Mouse (Mus musculus) cerebellum, adult 11 months (tissue): ENCODE data around the gene Ifnk.
A peak's percentile ranks its signal among the peaks of the same experiment; 100 is the strongest.

Source experiments
- DNase-seq: peaks from one replicate; pipeline ENCODE4 v3.0.0; 2022

The Ifnk gene

DNA sequence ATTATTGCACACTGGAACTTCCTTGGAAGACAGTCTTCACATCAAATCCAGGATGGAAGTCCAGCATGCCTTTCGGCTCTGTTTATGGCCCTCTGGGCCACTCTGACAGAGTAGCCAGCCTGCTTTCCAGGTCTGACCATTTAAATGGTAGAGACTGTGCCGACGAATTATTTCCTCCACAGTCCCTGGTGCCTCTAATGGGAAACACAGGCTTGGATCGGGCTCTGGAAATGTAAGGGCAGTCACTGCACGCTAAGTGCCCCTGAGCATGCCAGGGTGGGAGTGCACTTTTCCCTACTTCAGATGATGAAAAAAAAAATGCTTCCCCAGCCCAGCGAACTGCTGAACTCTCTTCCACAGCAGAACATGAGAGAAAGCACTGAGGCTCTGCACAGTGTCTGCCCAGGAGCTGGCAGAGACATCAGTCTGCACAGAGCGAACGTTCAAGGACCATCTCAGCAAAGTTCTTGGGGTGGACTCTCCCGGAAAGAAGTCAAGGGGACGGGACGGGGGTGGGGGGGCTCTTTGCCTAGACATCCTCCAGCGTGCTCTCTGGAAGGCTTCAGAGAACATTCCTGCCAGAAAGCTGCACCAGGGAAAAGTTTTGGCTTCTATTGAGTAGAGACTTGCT lies 8.3 kb upstream of the Ifnk start:
- DNase-seq, result no peak

DNA sequence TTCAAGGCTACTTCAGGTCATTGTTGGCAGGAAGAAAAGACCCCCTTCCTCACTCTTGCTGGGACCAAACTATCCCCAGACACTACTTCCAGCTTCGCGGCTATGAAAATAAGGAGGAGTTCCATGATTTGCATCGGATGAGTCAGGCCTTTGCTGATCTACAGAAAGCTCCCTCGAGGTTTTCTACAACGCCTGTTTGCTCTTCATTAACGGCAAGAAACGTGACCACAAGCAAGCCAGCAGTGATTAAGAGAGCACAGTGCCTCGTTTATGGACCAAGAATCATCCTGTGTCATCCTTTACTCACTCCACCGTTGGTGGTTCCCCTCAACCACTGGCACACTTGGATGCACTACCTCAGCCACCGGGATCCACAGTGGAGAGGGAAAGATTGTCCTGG lies 6.1 kb upstream of the Ifnk start:
- DNase-seq, result no peak

DNA sequence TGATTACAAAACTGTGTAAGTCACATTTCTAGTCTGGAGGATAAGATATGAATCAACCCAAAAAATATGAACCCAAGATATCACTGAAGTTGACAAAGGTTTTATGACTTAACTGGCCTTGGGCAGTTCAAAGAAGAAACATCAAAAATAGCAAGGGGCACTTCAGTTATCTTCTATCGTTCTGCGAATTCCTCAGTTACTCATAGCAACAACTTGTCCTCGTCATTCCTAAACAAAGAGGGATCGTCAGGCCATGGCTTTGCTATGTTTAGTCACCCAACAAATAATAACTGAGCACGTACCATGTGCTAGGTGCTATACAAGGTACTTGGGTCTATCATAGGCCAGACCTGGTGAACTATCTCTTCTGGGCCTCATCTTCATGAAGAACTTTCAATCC lies 5.3 kb upstream of the Ifnk start:
- DNase-seq, result no peak

DNA sequence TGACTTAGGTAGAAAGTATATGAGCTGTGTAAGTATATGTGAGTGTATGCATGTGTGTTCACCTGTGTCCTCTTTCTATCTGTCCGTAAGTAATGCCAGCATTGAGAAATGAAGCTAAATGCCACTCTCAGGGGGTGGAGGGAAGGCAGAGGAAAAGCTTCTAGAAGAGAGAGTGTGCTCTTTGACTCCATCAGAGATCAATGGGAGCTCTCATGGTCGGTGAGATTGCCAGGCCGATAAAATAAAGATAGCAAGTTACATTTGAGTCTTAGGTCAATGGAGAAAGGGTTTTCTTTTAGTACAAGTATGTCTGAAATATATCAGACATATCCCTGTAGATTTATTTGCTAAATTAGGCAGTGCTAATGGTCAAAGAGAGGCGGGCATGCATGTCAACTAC lies 3.5 kb upstream of the Ifnk start:
- no peak for DNase-seq

DNA sequence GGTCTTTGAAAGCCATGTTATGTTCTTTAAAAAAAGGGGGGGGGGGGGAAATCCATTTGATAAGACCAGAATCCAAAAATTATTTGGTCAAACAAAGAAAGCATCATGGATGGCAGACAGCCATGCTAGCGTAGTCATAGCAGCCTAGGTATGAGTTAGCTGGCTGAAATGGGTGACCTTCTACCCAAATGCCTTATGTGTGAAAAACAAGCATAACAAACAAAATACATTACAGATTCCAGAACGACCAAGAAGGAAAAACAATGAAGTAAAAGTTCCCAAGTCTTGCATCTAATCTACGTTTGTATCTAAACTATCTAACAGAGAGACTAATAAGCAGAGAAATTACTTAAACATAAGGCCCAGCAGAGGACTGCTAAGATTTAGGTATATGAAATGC lies 1.1 kb upstream of the Ifnk start:
- no peak for DNase-seq

DNA sequence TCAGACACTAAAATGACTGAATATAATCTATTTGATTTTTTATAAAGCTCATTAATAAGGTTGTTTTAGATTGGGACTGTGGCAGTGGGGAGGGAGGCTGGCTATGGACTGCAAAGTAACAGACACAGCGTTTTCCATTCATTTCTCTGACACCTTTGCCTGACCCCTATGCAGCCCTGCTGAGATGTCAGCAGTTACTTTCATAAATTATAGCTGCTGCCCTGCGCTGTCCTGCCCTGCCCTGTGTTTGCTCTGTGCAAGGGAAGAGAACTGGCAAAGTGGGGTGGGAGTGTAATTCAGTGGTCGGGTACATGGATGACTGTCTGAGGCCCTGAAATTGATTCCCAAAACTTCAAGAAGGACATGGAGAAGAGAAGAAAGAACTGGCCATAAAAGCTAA lies 2.2 kb downstream of the Ifnk start:
- no peak for DNase-seq

DNA sequence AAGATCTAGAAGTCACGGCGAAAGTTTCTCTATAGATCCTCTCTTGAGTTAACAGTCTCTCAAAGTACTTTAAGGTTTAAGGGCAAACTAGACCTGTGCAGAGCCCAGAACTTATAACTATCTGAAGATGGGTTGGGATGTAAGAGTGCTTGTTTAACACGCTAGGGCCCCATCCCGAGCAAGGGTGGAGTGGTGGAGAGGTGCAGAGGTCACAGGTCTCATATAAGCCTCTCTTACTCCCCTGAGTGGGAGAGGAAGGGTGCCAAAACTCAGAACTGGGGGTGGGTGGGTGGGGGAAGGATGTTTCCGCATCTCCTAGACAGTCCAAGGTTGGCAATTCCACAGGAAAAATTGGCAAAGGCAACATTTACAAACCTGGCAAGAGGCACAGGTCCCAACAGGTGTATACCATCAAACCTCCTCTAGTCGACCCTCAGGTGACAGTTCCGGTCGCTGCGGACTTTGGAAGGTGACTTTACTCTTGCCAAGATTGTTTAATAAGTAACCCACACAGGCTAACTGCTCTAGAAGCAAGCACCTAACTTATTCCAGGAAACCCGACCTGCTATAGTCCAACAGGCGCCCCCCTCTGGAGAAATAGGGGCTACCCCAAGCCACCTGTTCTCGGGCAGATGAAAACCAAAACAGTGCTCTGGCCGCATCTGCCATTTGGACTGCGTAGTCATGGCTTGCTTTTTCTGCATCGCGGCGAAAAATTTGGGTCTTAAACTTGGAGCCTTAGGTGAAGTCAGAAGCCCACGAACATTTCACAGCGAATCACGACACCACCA lies 3.5 kb downstream of the Ifnk start:
- DNase-seq, result no peak

DNA sequence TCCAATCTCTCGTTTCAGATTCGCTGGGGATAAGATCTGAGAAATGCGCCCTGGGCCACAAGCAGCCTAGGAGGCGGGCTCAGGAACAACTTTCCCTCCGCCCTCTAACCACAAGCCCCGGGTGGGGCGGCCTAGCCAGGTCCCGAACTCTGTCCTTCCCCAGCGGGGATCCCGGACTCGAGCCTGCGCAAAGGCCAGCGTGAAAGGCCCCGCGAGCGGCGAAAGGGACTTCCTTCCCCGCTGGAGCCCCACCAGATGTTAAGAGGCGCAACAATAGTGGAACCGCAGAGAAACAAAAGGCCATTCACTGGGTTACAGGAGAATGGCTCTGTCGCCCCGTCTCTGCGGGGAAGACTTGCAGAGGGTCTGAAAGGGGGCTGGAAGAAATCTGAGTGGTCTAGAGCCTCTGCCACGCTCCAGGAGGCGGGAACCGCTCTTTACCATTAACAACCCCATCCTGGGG lies 4.3 kb downstream of the Ifnk start:
- no peak for DNase-seq

DNA sequence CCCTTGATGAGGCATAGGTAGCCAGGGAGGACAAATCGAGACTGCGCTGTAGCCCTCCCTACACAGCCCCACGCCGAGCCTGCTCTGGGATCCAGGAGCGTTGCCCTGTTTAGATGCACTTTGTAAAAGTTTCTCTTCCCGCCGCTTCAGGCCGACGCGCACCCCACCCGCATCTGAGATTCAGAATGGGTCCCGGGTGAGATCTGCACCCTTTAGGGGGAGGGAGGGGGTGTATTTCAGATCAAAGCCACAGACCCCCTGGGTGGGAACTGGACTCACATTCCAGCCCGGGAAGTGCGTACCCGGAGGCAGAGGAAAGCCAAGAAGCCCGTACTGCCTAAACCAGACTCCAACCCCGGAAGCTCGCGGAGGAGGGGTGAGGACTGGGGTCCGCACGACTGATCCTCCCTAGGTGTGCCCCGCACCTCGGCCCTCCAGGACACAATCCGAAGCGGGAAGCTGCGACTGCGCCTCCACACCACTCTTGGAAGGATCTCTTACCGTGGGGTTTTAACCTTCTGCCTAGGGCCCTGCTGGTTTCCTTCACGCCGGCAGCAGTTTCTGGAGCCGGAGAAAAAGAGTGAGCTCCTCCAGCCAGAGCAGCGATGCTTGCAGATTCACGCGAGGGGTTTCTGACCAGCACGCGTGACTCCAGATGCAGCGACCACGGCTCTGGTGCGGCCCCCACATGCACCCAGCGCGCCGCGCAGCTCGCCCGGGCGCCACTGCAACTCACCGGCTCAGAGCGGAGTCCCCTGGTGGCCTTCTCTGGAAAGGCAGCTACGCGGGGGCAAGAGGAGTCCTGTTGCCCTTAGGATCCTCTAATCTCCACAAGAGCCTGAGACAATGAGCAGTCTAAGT lies 5.1 kb downstream of the Ifnk start, which contains the start of gene Mob3b:
Gene Mob3b, minus strand, starts transcription at position 734 of the 861 bp plus-strand sequence.
- peak; percentile 50 for DNase-seq

DNA sequence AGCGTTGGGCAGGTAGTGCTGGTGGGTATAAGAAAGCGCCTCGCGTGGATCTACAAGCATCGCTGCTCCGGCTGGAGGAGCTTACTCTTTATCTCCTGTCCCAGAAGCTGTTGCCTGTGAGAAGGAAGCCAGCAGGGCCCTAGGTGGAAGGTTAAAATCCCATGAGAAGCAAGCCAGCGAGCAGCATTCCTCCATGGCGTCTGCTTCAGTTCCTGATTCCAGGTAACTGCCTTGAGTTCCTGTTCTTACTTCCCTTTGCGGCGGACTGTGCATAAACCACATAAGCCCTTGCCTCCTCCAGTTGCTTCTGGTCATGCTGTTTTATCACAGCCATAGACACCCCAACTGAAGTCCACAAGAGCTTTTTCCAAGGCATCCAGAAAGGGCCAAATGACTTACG lies 6.0 kb downstream of the Ifnk start:
- no peak for DNase-seq

DNA sequence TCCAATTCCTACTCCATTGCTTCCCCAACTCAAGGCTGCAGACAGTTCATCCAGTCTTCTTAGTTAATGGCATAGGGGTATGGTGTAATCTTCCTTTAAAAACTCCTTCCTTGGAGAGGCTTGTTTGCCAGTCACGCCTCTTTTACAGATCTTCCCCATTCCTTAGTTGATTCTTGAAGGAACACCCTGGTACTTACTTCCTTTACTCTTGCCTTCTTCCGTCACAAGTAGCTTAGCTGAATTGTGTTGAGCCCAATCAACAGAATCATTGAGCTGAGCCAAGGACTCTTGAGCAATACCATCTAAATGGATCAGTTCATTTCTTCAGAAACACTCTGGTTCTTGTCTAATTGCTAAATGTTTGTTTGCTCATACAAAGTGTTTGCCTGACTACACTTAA lies 13.4 kb downstream of the Ifnk start:
- DNase-seq, result no peak

DNA sequence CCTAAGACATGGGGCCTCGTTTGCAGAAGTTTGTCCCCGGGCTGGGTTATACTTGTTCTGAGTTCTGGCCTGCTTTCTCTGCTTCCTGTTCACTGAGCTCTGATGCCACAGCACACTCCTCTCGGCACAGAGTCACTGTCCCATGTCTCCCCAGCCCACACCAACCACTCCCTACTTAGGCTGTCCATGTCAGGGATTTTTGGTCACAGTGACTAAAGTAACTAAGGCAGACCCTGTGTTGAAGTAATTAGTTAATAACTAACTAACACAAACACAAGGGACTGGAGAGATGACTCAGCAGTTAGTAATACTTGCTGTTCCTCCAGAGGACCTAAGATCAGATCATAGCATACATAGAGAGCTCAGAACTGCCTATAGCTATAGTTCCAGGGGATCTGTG lies 14.1 kb downstream of the Ifnk start:
- DNase-seq, result no peak

DNA sequence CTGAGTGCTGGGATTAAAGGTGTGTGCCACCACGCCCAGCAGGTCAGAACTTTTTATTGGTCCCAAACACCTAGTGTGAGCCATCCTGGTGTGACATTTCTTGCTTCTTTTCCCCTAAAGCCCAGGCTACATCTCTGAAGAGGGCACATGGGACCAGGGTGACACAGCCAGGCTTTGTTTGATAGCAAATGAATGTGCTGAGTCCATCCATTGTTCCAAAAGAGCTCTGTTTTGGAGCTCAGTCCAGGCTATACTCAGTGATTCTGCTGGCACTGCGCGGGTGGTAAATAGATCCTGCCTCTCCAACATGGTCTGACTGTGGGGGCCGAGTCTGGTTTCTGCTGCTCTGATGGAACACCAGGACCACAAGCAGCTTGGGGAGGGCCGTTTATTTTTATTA lies 16.0 kb downstream of the Ifnk start:
- no peak for DNase-seq

DNA sequence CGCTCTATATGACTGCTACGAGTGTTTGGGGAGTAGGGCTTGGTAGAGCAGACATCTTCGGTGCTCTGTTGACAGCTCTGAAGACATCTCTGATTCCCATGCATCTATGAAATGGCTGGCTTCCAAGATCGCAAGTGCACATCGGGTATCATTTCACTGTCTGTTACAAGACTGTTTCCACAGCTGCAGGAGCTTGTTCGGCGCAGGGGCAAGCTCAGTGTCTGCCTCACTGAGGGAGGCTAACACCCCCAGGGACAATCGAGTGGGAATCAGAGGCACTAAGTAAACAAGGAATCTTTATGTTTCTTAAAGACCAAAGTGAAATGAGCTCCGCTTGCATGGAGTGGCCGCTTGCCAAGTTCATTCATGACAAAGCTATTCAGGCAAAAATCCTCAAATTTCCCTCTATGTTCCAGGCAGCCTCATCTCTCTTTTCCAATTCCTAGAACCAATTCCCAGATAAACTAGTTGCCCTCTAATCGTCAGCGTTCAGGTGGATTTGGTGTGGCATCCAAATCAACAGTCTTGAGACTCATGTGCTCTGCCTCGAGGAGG lies 17.8 kb downstream of the Ifnk start:
- no peak for DNase-seq

DNA sequence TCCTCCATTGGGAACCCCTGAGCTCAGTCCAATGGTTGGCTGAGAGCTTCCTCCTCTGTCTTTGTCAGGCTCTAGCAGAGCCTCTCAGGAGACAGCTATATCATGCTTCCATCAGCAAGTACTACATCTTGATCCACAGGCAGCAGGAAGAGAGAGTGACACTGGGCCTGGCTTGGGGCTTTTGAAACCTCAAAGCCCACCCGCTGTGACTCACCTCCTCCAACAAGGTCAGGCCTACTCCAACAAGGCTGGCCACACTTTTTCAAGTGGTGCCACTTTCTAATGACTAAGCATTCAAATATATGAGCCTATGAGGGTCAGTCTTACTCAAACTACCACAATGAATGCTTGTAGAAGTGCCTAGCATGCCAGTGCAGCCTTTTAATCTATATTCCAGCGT lies 20.6 kb downstream of the Ifnk start:
- DNase-seq, result no peak

DNA sequence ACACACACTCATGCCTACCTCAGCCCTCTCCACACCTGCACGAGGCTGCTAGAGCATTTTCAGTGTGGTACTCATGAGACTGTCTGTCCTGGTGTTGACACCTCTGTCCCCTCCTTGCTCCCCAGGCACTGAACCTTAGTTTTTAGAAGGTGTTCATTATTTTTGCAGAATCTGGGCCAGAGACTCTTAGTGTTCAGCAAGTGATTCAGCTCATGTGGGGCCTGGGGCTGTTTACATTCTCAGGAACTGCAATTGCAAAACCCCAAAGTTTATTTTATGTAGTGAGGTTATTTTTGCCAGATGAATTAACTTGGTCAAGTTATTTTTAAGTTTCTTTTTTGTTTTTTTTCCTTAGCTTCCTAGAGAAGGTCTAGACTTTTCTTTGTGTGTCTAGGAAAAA lies 21.7 kb downstream of the Ifnk start:
- DNase-seq, result no peak

DNA sequence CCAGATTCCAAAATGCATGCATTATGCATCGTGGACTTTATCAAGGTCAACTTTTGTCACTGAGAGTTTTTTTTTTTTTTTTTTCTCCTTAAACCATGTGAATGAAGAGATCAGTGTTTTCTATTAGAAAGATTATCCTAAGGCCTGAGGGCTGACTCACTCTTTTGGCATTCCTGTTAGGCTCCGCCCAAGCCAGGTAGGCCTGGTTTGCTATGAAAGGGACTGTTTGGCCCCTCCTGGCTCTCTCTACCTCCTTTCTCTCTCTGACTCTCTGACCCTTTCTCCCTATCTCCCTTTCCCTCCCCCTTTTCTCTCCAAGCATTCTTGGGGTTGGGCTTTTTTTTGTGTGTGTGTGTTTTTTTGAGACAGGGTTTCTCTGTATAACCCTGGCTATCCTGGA lies 23.7 kb downstream of the Ifnk start:
- no peak for DNase-seq

DNA sequence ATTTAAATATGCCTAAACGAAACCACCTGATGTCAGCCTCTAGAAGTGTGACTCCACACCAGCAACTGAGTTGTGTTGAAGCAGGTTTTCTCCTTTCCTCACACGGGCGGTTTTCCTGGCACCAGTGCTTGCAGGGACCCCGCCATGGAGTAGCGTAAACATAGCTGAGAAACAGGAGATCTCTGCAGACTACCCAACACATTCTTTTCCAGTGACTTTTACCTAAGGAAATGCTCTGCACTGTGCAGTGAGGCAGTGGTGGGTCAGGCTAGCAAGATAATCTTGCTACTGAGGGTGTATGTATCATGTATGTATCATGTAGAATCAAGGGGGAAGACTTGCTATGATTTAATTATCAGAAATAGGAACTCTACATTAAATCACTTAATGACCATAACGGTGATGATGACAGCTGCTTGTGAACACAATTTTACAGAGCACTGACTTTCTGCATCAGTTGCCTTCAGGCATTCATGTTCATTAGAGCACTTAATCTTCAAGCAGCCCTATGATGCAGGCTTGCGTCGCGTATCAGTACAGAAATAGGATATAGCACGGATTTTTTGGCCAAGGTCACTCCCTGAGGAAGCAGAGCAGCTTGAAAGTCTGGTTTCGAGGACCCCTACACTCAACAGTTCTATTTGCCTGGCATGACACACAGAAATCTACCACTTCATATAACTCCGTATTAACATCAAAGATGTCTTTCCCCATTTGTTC lies 26.2 kb downstream of the Ifnk start:
- DNase-seq, result no peak

DNA sequence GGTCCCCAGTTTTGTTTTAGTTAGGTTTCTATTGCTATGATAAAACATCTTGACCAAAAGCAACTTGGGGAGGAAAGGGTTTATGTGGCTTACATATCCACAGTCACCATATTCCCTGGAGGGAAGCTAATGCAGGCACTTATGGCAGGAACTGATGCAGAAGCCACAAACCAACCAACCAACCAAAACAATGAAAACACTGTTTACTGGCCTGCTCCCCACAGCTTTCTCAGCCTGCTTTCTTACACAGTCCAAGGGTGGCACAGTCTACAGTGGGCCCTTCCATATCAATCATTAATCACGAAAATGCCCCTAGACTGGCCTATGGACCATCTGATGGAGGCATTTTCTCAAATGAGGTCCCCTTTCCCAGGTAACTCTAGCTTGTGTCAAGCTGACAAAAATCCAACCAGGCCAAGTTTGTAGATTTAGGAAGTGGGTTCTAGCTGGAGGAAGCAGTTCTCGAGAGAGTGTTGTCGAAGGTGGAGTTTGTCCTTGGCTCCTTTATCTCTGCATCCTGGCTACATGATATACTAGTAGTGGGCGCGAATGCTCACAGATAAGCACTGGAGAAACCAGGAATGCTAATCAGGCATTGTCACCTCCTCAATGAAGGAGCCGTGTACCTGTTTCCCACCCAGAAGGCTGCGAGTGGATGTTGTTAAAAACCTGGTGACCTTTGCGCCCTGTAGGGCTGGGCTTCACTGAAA lies 35.9 kb downstream of the Ifnk start:
- DNase-seq, result no peak

DNA sequence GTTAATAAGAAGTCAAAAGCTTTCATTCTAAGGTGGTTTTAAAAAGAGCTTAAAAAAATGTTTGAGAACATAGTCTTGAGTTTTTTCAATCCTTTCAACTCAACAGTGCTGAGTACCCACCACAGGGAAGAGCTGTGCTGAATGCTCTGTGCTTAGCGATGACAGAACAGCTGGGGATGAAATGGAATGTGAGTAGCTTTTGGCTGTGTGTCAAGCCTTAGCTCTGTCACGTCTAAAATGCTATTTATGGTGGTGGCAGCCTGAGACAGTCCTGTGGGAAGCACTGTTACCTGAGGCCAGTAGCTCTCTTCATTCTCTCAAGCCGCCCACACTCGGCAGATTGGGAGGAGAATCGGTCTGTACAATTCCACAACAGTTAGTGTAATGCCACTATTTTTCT lies 37.9 kb downstream of the Ifnk start:
- no peak for DNase-seq

DNA sequence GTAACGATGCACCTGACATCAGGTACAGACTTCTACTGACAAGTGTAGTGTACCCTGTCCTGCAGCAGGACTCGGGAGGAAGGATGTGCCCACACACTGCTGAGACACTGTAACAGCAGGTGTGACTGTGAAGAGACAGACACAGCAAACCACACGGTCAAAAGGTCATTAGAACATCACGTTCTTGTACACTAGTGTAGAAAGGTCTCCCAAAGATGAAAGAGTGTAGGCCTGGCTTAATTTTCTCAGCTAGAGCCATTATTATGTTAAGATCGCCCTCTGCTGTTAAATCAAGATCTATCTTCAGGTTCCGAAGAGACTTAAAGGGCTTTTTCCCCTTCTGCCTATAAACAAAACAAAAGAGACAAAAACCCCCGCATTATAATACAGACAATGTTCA lies 40.9 kb downstream of the Ifnk start:
- DNase-seq, result no peak

DNA sequence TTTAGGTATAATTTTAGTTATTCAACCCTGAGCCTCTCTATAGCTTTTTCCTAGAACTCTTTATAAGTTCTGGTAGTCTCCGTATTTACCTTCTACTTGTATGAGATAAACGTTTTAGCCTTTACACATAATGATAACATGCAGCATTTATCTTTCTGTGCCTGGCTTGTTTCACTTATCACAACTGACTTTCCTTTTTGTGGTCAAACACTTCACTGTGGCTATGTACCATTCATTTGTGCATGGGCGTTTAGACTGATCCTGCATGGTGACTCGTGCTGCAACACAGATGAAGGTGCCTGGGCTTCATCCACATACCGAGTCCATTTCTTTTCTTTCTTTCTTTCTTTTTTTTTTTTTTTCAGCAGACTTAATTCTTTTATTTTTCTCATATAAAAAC lies 49.8 kb downstream of the Ifnk start:
- DNase-seq, result no peak
